Mouse (Mus musculus) A20 (cell line): Measurements from ENCODE around the gene Rps21.

Experiments used
- DNase-seq: peaks from one replicate; pipeline ENCODE4 v3.0.0-alpha.2; 2011; ENCODE audit warnings: low read depth, low spot score

Rps21 gene

GRCm38 (mm10) chr2:180229129-180229528 is 28.0 kb upstream of the Rps21 start:
- no peak for DNase-seq

GRCm38 (mm10) chr2:180230482-180230881 is 26.7 kb upstream of the Rps21 start:
- DNase-seq: no peak

DNA sequence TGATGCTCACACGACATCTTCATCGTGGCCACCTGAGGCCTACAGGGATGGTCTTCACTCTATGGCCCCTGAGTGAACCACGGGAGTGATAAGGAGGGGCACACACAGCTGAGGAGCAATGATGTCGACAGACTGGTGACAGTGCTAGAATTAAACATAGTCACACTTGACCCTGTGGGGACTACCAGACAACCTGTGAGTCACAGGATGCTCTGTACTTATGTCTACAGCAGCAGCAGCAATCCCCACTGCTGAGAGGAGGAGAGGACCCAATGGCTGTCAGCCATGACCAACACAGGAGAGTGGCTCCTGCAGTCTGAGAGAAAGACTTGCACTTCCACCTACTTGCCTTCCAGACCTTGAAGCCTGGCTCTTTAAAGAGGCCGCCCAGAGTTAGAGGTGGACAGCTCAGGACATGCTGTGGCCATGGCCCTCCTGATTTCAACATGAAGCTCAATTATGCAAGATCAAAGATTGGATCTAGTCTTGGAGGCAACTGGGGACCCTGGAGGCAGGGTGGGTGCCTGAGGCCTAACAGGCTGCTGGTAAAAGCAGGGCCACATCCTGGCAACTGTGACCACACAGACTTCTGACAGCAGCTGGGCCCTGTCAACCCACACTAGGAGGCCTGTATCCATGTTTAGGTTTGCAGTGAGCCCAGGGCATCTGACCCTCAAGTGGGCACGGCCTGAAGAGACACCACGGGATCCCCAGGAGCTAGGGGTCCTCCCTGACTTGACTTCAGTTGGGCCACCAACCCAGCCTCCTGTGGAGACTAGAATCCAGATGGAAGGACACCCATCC is 23.9 kb upstream of the Rps21 start:
- no peak for DNase-seq

GRCm38 (mm10) chr2:180234353-180234752 is 22.8 kb upstream of the Rps21 start:
- DNase-seq: no peak

- no peak for DNase-seq
Observed at GRCm38 (mm10) chr2:180234980-180235379, 22.2 kb upstream of the Rps21 start.

- no peak for DNase-seq
Observed at GRCm38 (mm10) chr2:180235788-180236187, 21.4 kb upstream of the Rps21 start.

DNA sequence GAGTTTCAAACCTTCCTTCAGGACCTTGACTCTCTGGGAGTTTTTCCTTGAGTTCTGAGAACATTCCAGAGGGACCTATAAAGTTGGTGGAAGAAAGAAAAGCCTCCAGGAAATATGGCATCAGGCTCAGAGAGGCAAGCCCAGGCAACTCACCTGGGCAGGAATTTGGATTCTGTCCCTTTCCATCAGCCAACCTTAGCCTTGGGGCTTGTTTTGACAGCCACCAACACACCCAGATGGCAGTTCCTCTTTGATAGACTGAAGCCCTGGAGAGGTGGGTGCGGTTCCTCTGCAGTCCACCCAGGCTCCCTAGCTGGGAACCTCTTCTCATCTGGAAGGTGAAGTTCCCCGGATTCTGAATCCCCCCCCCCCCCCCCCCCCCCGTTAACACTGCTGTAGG is 20.7 kb upstream of the Rps21 start:
- no peak for DNase-seq

DNA sequence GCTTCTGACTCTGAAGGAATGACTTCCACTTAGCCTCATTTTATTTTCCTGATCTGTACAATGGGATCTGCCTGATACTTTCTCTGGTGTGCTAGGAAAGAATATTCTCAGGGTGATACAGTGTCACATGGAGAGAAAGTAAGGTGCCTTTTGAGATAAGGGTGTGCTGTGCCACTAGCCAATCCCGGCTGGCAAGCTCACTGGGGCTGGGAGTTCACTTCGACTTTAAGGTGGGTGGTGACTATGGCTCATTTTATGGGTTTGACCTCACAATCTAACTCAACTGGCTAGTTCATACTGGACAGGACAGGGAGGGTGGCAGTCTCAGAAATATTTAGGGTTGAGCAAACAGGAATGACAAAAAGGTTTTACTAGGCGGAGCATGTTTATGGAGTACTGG is 20.2 kb upstream of the Rps21 start:
- no peak for DNase-seq

- no peak for DNase-seq
Observed at GRCm38 (mm10) chr2:180237601-180238345, 19.4 kb upstream of the Rps21 start.

GRCm38 (mm10) chr2:180238591-180238990 is 18.6 kb upstream of the Rps21 start:
- DNase-seq: no peak

GRCm38 (mm10) chr2:180243108-180243507 is 14.1 kb upstream of the Rps21 start:
- DNase-seq: no peak

- DNase-seq: no peak
Observed at GRCm38 (mm10) chr2:180247916-180248315, 9.3 kb upstream of the Rps21 start.

GRCm38 (mm10) chr2:180248947-180249660 is 8.1 kb upstream of the Rps21 start:
- DNase-seq: no peak

- peak; percentile 83 for DNase-seq
Observed at GRCm38 (mm10) chr2:180250930-180251611, 6.1 kb upstream of the Rps21 start.

DNA sequence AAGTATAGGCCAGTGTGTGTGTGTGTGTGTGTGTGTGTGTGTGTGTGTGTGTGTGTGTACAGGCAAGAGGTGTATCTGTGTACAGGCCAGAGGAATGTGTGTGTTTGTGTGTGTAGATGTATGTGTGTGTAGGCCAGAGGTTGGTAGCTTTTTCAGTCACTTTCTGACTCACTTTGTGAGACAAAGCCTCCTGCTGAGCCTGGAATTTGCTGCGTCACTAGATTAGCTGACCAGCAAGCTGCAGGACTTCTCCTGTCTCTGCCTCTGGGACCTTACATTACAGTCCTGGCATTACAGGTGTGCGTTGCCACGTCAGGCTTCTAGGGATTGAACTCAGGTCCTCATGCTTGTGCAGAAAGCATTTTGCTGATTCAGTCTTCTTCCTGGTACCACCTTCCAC is 5.3 kb upstream of the Rps21 start:
- no peak for DNase-seq

- DNase-seq: no peak
Observed at GRCm38 (mm10) chr2:180254436-180255209, 2.6 kb upstream of the Rps21 start.

DNA sequence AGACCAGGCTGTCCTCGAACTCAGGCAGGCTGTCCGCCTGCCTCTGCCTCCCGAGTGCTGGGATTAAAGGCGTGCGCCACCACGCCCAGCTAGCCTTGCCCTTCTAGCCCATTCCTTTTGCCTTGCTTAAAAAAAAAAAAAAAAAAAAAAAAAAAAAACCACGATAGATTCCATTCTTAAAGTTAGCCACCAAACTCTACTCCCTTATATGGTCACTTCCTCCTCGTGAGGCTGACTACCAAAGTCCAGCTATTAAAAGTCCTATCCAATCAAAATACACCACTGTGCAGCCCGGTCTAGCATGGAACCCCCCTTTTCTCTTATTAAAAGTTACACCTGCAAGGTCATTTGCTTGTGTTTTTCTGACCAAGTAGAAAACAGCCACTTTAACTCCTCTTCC is 1.5 kb upstream of the Rps21 start:
- DNase-seq: peak; percentile 81

GRCm38 (mm10) chr2:180256296-180257000 is 729 bp upstream of the Rps21 start:
- peak; percentile 80 for DNase-seq

DNA sequence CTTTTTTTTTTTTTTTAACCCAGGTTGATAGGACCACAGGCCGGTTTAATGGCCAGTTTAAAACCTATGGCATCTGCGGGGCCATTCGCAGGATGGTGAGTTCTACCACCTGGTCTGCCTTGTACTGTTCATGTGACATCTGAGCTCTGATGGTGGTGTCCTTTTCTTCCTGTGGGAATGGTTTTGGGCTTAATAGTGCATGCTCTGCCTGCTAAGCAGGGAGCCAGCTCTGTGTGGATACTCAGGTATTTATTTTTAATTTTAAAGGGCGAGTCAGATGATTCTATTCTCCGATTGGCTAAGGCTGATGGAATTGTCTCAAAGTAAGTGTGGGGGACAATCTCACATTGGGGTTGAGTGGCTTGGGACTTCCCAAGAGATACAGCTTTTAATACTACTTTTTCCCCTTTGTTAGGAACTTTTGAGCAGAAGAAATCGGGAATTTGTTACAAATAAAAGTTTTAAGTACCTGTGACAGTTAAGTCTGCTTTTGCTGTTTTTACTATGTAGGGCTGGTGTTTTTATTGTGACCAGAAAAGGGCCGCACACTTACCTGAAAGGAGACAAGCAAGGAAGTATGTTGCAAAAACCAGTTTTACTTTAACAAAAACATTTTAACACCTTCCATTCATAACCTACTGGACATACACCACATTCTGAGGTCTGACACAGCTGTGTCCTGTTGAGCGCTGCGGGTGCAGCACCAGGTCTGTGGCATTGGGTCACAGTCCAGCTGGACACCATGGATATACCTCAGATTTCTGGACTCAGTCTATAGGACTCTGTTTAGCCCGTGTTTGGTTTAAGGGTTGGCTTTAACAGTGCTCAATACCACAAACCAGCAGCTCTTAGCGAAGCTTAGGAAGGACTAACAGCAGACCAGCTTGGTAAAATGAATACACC is 1.0 kb downstream of the Rps21 start:
- no peak for DNase-seq
